Mouse (Mus musculus) skeletal muscle tissue, postnatal 0 days (tissue): Measurements from ENCODE around the gene Abracl. TPM values are rescaled to one million over a fixed set of nuclear protein-coding genes. Genes with fewer than 3 reads are reported as not detected.

Experiments
- polyA plus RNA-seq: library from polyadenylated mRNA; unstranded; fragments of >200 nt; fragmentation: Nextera tagmentation; extraction: Ambion mirVana; gene quantifications from 2 replicates; pipeline ENCODE4 v1.2.1, GENCODE M21; 2015

Gene Abracl
- polyA plus RNA-seq: 103 and 111 TPM in 2 replicates

DNA sequence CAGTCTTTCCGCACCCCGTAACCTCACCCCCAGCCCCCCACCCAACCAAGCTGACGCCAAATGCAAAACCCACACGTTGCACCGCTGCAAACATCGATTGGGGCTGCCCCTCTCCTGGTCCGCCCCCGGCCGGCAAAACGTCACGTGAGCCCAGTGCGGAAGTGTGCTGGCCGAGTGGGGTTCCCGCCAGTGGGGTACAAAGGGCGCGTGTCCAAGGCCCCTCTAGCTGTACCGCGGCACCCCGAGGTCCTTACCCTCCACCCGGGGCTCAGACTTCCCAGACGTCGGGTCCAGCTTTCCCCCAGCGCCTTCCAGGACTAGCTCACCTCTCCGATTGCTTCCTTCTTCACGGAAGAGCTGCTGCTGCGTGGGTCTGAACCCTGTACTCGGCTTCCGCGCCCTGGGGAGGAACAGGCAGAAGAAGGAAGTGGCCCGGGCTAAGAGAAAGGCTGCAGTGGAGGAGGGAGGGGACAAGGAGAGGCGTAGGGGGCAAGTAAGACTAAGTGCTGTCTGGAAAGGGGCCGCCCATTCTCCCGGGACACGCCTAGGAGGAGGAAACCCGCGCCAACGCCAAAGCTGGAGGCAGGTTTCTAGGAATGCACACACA is at the start of gene Abracl:
Gene Abracl, minus strand, starts transcription at position 548 of the 607 bp plus-strand sequence.

DNA sequence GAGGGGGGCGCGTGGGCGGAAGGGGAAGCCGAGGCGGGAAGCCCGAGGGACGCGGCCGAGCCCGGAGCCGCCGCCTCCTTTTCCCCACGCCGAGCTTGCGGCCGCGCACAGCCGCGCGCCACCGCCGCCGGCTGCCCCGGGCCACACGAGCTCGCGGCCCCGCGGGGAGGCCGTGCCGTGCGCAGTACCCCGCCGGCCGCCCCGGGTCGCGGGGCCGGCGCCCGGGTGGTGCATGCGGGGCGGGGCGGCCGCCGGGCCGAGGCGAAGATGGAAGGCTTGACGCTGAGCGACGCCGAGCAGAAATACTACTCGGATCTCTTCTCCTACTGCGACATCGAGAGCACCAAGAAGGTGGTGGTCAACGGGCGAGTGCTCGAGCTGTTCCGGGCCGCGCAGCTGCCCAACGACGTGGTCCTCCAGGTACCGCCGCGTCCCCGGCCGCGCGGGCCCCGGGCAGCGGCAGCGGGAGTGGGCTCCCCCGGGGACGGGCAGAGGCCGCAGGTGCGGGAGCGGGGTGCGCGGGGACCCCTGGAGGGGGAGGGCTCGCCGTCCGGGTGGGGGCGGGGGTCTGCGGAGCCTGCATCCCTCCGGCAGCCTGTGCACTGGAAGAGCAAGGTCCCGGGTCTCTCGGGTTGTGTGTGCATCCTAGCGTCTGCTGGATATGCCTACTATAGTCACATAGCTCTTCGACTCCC is 32.8 kb upstream of the Abracl start, which contains the start of gene Reps1:
Gene Reps1, plus strand, starts transcription at position 166 of the 695 bp plus-strand sequence.

Other genes with a start within 250 kb of the Abracl start
- 52.1 and 58.1 TPM in 2 replicates for gene Txlnb, start 227.1 kb downstream of the Abracl start, polyA plus RNA-seq
- 3.2 and 3.8 TPM in 2 replicates for gene Heca, start 75.2 kb downstream of the Abracl start, polyA plus RNA-seq
- 11.8 and 13.4 TPM in 2 replicates for gene Reps1, start 32.6 kb upstream of the Abracl start, polyA plus RNA-seq
- gene Ect2l, start 187.6 kb upstream of the Abracl start, polyA plus RNA-seq: 0.34 and 0.53 TPM in 2 replicates
- gene Ccdc28a, start 211.7 kb upstream of the Abracl start, polyA plus RNA-seq: 8.9 and 9.0 TPM in 2 replicates